Mouse (Mus musculus) spleen, adult 2 months (tissue): ENCODE data around the gene Hspa1a.

Source experiments
- CTCF ChIP-seq: fragments of 200-500 bp; IDR thresholded peaks from 2 replicates; pipeline ENCODE4 v1.5.1; 2011; ENCODE audit warnings: mild to moderate bottlenecking, inconsistent platforms; ENCODE audit not compliant: insufficient read depth, insufficient read length, insufficient replicate concordance; ENCODE audit errors: extremely low read depth
- POLR2A ChIP-seq: fragments of 200-500 bp; IDR thresholded peaks from 2 replicates; pipeline ENCODE4 v1.6.1; 2011; ENCODE audit warnings: low read depth, low read length, inconsistent platforms

GRCm38 (mm10) chr17:34960702-34961493, 11.1 kb downstream of the Hspa1a start:
- no peak for TF ChIP-seq POLR2A
- TF ChIP-seq CTCF = no peak
